Mouse (Mus musculus): ENCODE measurements around the gene Upk1b. TPM values are rescaled to one million over a fixed set of nuclear protein-coding genes. Genes with fewer than 3 reads are reported as not detected.
"Not testable (repeated sequence)": the region's sequence is repeated elsewhere in the genome, so short reads cannot be mapped to it uniquely, and the experiment has no call there.

Upk1b gene
- polyA plus RNA-seq (2014; fragmentation: Nextera tagmentation; extraction: Ambion mirVana) = 30.6 and 33.2 TPM in 2 replicates

DNA sequence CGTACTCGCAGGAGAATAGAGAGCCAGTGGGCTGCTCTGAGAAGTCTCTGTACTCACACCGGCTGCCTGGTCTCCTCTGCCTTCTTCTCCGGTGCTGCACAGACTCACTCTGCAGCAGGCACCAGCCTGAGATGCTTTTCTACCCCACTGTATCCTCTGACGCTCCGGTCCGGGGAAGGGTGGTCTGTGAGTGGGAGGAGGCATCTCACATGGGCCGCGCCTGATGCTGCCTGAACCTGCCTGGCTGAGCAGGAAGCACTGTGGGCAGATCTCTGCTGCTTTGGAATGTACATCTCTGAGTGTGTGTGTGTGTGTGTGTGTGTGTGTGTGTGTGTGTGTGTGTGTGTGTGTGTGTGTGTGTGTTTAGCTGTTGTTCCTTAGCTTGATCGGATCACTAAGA is at the start of gene Upk1b:
Gene Upk1b (minus strand): TSS at position 238 of the 400 bp plus-strand sequence.
- Histone ChIP-seq H3K27me3 (ENCODE audit: control insufficient read depth, insufficient read depth, low read length) (no peaks in the 10 kb centered on the region), H3K9me3 (replicated peaks; ENCODE audit: control insufficient read depth, low read length) (no peaks in the 10 kb centered on the region), H3K4me3 (ENCODE audit: low read depth, low read length) (0 out of 2 replicates have a peak within 1 kb of the TSS, but pooled peaks have one; percentile 3), H3K36me3 (ENCODE audit: control insufficient read depth, insufficient read depth, low read length) (no peaks in the 10 kb centered on the region), H3K4me2 (peak within 1 kb of the TSS; percentile 40), H3K9ac (ENCODE audit: low read depth, low read length) (no peak within 1 kb of the TSS), H3K4me1 (ENCODE audit: control insufficient read depth, insufficient read depth, low read length) (no peaks in the 10 kb centered on the region), H3K27ac (ENCODE audit: low read depth, low read length) (no peak within 1 kb of the TSS)
- 24% methylated on average over 10 of the region's 10 CpGs for WGBS (ENCODE audit: insufficient replicate concordance)
- ATAC-seq (replicated peaks; ENCODE audit: insufficient number of reproducible peaks, low FRiP score, low TSS enrichment) = peak; percentile 77; the same call in 1 of the 2 replicates

DNA sequence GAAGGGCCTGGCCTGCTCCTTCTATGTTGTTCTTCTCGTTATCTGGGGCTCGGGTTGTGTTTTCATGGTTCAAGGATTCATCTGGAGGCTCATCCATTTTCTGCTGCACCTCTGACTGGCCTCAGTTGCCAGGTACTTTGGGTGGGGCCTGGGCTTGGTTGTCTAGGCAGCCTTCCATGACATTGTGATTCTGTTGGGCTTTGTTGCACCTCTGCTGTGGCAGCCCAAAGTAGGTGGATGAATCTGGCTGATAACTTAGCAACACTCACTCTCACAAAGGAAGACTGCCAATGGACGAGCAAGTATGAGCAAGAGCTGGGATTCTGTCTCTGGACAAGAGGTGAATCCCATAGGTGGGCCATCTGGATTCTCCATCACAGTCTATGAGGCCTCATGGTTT is 28.5 kb upstream of the Upk1b start, which contains the start of gene 4930435E12Rik:
Gene 4930435E12Rik (minus strand): TSS at position 101 of the 400 bp plus-strand sequence.
- H3K4me3 ChIP-seq (ENCODE audit: low read depth, low read length) = no peak within 1 kb of the TSS
- no peaks in the 10 kb centered on the region for H3K27me3 ChIP-seq (ENCODE audit: control insufficient read depth, insufficient read depth, low read length)
- H3K9me3 ChIP-seq (replicated peaks; ENCODE audit: control insufficient read depth, low read length) = no peaks in the 10 kb centered on the region
- WGBS (ENCODE audit: insufficient replicate concordance) = 76% methylated on average over 3 of the region's 3 CpGs
- no peak for ATAC-seq (replicated peaks; ENCODE audit: insufficient number of reproducible peaks, low FRiP score, low TSS enrichment)
- H3K4me1 ChIP-seq (ENCODE audit: control insufficient read depth, insufficient read depth, low read length) = no peaks in the 10 kb centered on the region
- no peaks in the 10 kb centered on the region for H3K36me3 ChIP-seq (ENCODE audit: control insufficient read depth, insufficient read depth, low read length)
- H3K9ac ChIP-seq (ENCODE audit: low read depth, low read length) = no peak within 1 kb of the TSS
- no peak within 1 kb of the TSS for H3K27ac ChIP-seq (ENCODE audit: low read depth, low read length)
- no peak within 1 kb of the TSS for H3K4me2 ChIP-seq

DNA sequence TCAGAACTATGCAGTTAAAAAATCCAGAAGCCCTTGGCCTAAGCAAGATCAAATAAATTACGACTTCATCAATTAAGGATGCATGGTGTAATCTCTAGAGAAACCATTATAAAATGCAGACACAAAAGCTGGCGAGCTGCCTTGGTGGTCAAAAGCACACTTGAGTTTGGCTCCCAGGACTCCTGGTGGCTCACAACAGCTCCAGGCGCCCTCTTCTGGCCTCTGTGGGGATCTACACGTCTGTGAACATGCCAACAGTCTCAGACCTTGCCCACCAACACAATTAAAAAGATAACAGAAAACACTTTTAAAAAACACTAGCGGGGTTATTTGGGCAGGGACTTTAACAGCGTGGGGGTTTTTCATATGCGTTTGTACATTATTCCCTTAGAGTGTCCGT is 12.4 kb upstream of the Upk1b start:
- H3K9ac ChIP-seq (ENCODE audit: low read depth, low read length) = no peak overlapping the region
- H3K9me3 ChIP-seq (replicated peaks; ENCODE audit: control insufficient read depth, low read length) = no peaks in the 10 kb centered on the region
- peaks cover 9% of the 10 kb centered on the region for H3K4me1 ChIP-seq (ENCODE audit: control insufficient read depth, insufficient read depth, low read length)
- no peak overlapping the region for H3K4me2 ChIP-seq
- no peak overlapping the region for H3K4me3 ChIP-seq (ENCODE audit: low read depth, low read length)
- no peak overlapping the region for H3K27ac ChIP-seq (ENCODE audit: low read depth, low read length)
- ATAC-seq (replicated peaks; ENCODE audit: insufficient number of reproducible peaks, low FRiP score, low TSS enrichment) = no peak
- H3K27me3 ChIP-seq (ENCODE audit: control insufficient read depth, insufficient read depth, low read length) = no peaks in the 10 kb centered on the region
- H3K36me3 ChIP-seq (ENCODE audit: control insufficient read depth, insufficient read depth, low read length) = no peaks in the 10 kb centered on the region
- 27% methylated on average over 8 of the region's 8 CpGs for WGBS (ENCODE audit: insufficient replicate concordance)

DNA sequence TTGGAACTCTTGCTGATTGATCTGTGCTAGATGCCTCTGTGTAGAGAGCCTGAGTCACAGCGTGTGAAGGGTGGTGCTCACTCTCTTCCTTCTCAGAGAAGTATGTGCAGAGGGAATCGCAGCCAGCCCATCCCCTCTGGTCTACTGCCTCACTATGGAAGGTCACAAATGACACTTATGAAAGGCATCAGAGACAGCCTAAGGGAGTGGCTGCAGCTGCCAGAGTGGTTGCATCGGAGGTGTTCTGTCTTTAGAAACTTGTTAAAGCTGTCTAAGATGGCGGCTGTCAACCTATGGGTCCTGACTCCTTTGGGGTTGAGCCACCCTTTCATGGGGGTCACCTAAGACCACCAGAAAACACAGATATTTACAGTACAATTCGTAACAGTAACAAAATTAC is 10.1 kb upstream of the Upk1b start:
- 57% methylated on average over 5 of the region's 5 CpGs for WGBS (ENCODE audit: insufficient replicate concordance)

DNA sequence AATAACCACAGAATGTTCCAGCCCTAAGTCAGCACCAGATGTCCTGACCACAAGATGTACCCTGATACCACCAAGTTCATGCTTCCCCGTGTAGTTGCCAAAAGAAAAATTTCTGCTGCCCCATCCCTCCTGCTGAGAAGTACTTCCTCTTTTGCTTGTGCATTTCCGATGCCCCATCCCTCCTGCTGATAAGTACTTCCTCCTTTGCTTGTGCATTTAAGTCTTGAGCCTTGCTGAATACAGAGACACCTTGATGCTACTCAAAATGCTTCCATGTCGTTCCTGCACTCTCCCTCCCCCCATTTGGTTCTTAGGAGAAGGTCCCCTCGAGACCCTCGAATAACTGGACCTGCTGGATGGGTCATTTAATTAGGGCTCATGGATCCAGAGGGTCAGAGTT is 7.7 kb upstream of the Upk1b start:
- H3K9me3 ChIP-seq (replicated peaks; ENCODE audit: control insufficient read depth, low read length); H3K27ac ChIP-seq (ENCODE audit: low read depth, low read length); H3K27me3 ChIP-seq (ENCODE audit: control insufficient read depth, insufficient read depth, low read length); H3K4me2 ChIP-seq; H3K4me3 ChIP-seq (ENCODE audit: low read depth, low read length); H3K9ac ChIP-seq (ENCODE audit: low read depth, low read length); ATAC-seq (replicated peaks; ENCODE audit: insufficient number of reproducible peaks, low FRiP score, low TSS enrichment); H3K4me1 ChIP-seq (ENCODE audit: control insufficient read depth, insufficient read depth, low read length); H3K36me3 ChIP-seq (ENCODE audit: control insufficient read depth, insufficient read depth, low read length): not testable (repeated sequence)
- WGBS (ENCODE audit: insufficient replicate concordance) = 82% methylated on average over 5 of the region's 5 CpGs

More for the DNA sequence above, 10.1 kb upstream of the Upk1b start:
- H3K9ac ChIP-seq (ENCODE audit: low read depth, low read length) = no peak overlapping the region
- no peak for ATAC-seq (replicated peaks; ENCODE audit: insufficient number of reproducible peaks, low FRiP score, low TSS enrichment)
- no peaks in the 10 kb centered on the region for H3K9me3 ChIP-seq (replicated peaks; ENCODE audit: control insufficient read depth, low read length)
- H3K4me2 ChIP-seq = no peak overlapping the region
- no peaks in the 10 kb centered on the region for H3K36me3 ChIP-seq (ENCODE audit: control insufficient read depth, insufficient read depth, low read length)
- H3K4me3 ChIP-seq (ENCODE audit: low read depth, low read length) = no peak overlapping the region
- no peaks in the 10 kb centered on the region for H3K27me3 ChIP-seq (ENCODE audit: control insufficient read depth, insufficient read depth, low read length)
- peaks cover 3% of the 10 kb centered on the region; the same call in 1 of the 2 replicates for H3K4me1 ChIP-seq (ENCODE audit: control insufficient read depth, insufficient read depth, low read length)
- H3K27ac ChIP-seq (ENCODE audit: low read depth, low read length) = no peak overlapping the region

DNA sequence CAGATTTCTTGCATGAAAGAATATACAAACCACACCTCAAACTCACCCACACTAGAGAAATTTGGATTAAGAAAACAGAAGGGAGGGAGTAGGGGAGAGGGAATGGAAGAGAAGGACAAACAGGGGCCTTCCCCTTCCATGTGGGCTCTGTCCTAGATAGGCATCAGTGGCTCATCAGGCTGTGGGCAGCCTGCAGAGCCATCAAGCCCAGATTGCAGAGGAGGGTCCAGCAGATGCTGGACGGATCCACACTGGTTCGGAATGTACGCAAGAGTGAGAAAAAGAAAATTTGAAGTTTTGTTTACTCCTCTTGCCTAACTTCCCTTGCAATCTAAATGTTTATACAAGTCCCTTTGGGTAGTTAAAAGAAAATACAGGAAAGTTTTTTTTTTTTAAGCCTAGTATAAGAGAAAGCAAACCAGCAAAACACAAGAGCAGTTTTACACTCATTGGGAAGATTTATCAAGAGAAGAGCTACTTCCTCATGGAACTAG is 1.1 kb downstream of the Upk1b start:
- no peak for ATAC-seq (replicated peaks; ENCODE audit: insufficient number of reproducible peaks, low FRiP score, low TSS enrichment)
- Histone ChIP-seq H3K9me3 (replicated peaks; ENCODE audit: control insufficient read depth, low read length) (no peaks in the 10 kb centered on the region), H3K4me1 (ENCODE audit: control insufficient read depth, insufficient read depth, low read length) (no peaks in the 10 kb centered on the region), H3K4me2 (no peak overlapping the region), H3K4me3 (ENCODE audit: low read depth, low read length) (no peak overlapping the region), H3K9ac (ENCODE audit: low read depth, low read length) (no peak overlapping the region), H3K27ac (ENCODE audit: low read depth, low read length) (no peak overlapping the region), H3K27me3 (ENCODE audit: control insufficient read depth, insufficient read depth, low read length) (no peaks in the 10 kb centered on the region), H3K36me3 (ENCODE audit: control insufficient read depth, insufficient read depth, low read length) (no peaks in the 10 kb centered on the region)
- WGBS (ENCODE audit: insufficient replicate concordance) = 50% methylated on average over 3 of the region's 3 CpGs

DNA sequence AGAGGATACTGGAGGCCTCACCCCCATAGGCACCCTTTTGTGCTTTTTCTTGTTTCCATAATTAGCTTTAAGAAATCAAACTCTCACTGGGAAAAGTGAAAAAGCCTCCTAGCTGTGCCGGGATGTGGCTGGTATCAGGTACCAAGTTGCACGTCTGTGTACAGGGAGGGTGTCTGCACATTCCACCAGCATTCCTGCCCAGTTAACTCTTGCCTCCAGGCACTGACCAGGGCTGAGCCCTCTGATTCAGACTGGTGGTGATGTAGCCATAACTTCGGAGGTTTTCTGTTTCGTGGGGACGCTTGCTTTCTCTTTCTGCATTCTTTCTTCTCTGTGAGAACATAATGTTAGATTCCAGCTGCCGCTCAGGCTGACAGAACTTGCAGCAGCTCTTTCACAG is 7.0 kb downstream of the Upk1b start:
- ATAC-seq (replicated peaks; ENCODE audit: insufficient number of reproducible peaks, low FRiP score, low TSS enrichment) = no peak
- Histone ChIP-seq H3K4me2 (peak overlapping the region; percentile 52), H3K4me3 (ENCODE audit: low read depth, low read length) (0 out of 2 replicates have a peak overlapping the region, but pooled peaks have one; percentile 5), H3K27me3 (ENCODE audit: control insufficient read depth, insufficient read depth, low read length) (no peaks in the 10 kb centered on the region), H3K9me3 (replicated peaks; ENCODE audit: control insufficient read depth, low read length) (no peaks in the 10 kb centered on the region), H3K4me1 (ENCODE audit: control insufficient read depth, insufficient read depth, low read length) (peaks cover 12% of the 10 kb centered on the region), H3K36me3 (ENCODE audit: control insufficient read depth, insufficient read depth, low read length) (no peaks in the 10 kb centered on the region), H3K9ac (ENCODE audit: low read depth, low read length) (0 out of 2 replicates have a peak overlapping the region, but pooled peaks have one; percentile 39), H3K27ac (ENCODE audit: low read depth, low read length) (peak overlapping the region; percentile 64; the same call in 1 of the 2 replicates)
- 40% methylated on average over 6 of the region's 6 CpGs for WGBS (ENCODE audit: insufficient replicate concordance)

DNA sequence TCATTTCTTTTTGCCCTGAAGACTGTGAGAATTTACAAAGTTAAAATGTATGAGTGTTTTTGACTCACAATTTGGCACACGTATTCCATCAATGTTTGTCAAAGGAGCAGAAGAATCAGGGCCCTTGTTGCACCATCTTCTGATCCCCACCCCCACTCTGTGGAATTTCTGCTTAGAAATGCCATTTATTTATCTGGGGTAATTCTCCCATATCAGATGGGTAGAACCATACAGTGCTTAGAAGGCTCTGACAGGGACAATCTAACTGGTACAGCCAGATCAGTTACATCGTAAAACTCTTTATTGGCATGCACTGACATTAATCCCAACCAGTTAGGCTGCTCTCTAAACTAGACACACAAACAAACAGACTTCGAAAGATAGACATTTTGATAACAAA is 10.2 kb downstream of the Upk1b start:
- Histone ChIP-seq H3K4me3 (ENCODE audit: low read depth, low read length) (no peak overlapping the region), H3K27me3 (ENCODE audit: control insufficient read depth, insufficient read depth, low read length) (no peaks in the 10 kb centered on the region), H3K9ac (ENCODE audit: low read depth, low read length) (no peak overlapping the region), H3K9me3 (replicated peaks; ENCODE audit: control insufficient read depth, low read length) (no peaks in the 10 kb centered on the region), H3K27ac (ENCODE audit: low read depth, low read length) (no peak overlapping the region), H3K4me2 (no peak overlapping the region), H3K36me3 (ENCODE audit: control insufficient read depth, insufficient read depth, low read length) (no peaks in the 10 kb centered on the region), H3K4me1 (ENCODE audit: control insufficient read depth, insufficient read depth, low read length) (peaks cover 16% of the 10 kb centered on the region)
- 78% methylated on average over 3 of the region's 3 CpGs for WGBS (ENCODE audit: insufficient replicate concordance)
- no peak for ATAC-seq (replicated peaks; ENCODE audit: insufficient number of reproducible peaks, low FRiP score, low TSS enrichment)

DNA sequence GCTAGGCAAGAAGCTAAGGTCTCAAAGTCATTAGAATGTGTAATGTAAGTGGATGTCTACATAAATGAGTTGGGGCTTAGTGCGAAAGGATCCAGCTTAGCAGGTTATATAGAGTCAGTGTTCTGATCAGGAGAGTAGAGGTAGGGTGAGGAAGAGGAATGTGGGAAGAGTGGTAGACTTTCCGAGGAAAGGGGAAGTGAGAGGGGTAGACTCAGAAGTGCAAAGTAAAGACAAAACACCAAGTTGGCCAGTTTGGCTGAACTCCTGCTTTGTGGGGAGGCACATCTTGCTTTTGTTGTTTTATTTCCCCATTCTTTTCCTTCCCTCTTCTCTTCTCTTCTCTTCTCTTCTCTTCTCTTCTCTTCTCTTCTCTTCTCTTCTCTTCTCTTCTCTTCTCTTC is 11.1 kb downstream of the Upk1b start:
- 85% methylated on average over 2 of the region's 2 CpGs for WGBS (ENCODE audit: insufficient replicate concordance)
- ATAC-seq (replicated peaks; ENCODE audit: insufficient number of reproducible peaks, low FRiP score, low TSS enrichment) = no peak
- H3K9me3 ChIP-seq (replicated peaks; ENCODE audit: control insufficient read depth, low read length) = no peaks in the 10 kb centered on the region
- H3K9ac ChIP-seq (ENCODE audit: low read depth, low read length) = no peak overlapping the region
- H3K36me3 ChIP-seq (ENCODE audit: control insufficient read depth, insufficient read depth, low read length) = no peaks in the 10 kb centered on the region
- H3K4me2 ChIP-seq = no peak overlapping the region
- H3K4me3 ChIP-seq (ENCODE audit: low read depth, low read length) = no peak overlapping the region
- no peaks in the 10 kb centered on the region for H3K27me3 ChIP-seq (ENCODE audit: control insufficient read depth, insufficient read depth, low read length)
- H3K27ac ChIP-seq (ENCODE audit: low read depth, low read length) = no peak overlapping the region
- peaks cover 16% of the 10 kb centered on the region for H3K4me1 ChIP-seq (ENCODE audit: control insufficient read depth, insufficient read depth, low read length)
